Mouse (Mus musculus): ENCODE measurements around the gene Zfp169. TPM values are rescaled to one million over a fixed set of nuclear protein-coding genes. Genes with fewer than 3 reads are reported as not detected.

The Zfp169 gene
- polyA plus RNA-seq, 1 experiment from 2014 or later: 5.8 TPM

GRCm38 (mm10) chr13:48493183-48493582 lies 20.1 kb downstream of the Zfp169 start:
- Histone ChIP-seq H3K4me1 (ENCODE audit: control insufficient read depth, insufficient read depth, low read length) (peaks cover 9% of the 10 kb centered on the region), H3K4me3 (ENCODE audit: low read depth, low read length) (no peak overlapping the region), H3K9ac (ENCODE audit: low read depth, low read length) (no peak overlapping the region), H3K36me3 (ENCODE audit: control insufficient read depth, insufficient read depth, low read length) (peaks cover 47% of the 10 kb centered on the region), H3K27ac (ENCODE audit: low read length) (no peak overlapping the region), H3K27me3 (ENCODE audit: control insufficient read depth, insufficient read depth, low read depth, low read length) (no peaks in the 10 kb centered on the region), H3K9me3 (replicated peaks; ENCODE audit: control insufficient read depth, low read length, poor library complexity, severe bottlenecking) (peaks cover 3% of the 10 kb centered on the region; the same call in 1 of the 2 replicates), H3K4me2 (ENCODE audit: low read length) (no peak overlapping the region)
- 90% methylated on average over 4 of the region's 5 CpGs for WGBS
- ATAC-seq: no peak

GRCm38 (mm10) chr13:48490396-48491182 lies 22.7 kb downstream of the Zfp169 start:
- ATAC-seq: no peak
- peaks cover 50% of the 10 kb centered on the region for H3K36me3 ChIP-seq (ENCODE audit: control insufficient read depth, insufficient read depth, low read length)
- H3K9me3 ChIP-seq (replicated peaks; ENCODE audit: control insufficient read depth, low read length, poor library complexity, severe bottlenecking): peaks cover under 1% of the 10 kb centered on the region; the same call in 1 of the 2 replicates

GRCm38 (mm10) chr13:48483606-48484005 lies 29.6 kb downstream of the Zfp169 start:
- Histone ChIP-seq H3K9ac (ENCODE audit: low read depth, low read length) (no peak overlapping the region), H3K4me3 (ENCODE audit: low read depth, low read length) (no peak overlapping the region), H3K4me2 (ENCODE audit: low read length) (no peak overlapping the region), H3K27ac (ENCODE audit: low read length) (no peak overlapping the region), H3K36me3 (ENCODE audit: control insufficient read depth, insufficient read depth, low read length) (peaks cover 8% of the 10 kb centered on the region), H3K9me3 (replicated peaks; ENCODE audit: control insufficient read depth, low read length, poor library complexity, severe bottlenecking) (no peaks in the 10 kb centered on the region), H3K27me3 (ENCODE audit: control insufficient read depth, insufficient read depth, low read depth, low read length) (no peaks in the 10 kb centered on the region), H3K4me1 (ENCODE audit: control insufficient read depth, insufficient read depth, low read length) (no peaks in the 10 kb centered on the region)
- WGBS: 93% methylated on average over 4 of the region's 4 CpGs
- ATAC-seq: no peak

More at GRCm38 (mm10) chr13:48490396-48491182, 22.7 kb downstream of the Zfp169 start:
- Histone ChIP-seq H3K27ac (ENCODE audit: low read length) (no peak overlapping the region), H3K27me3 (ENCODE audit: control insufficient read depth, insufficient read depth, low read depth, low read length) (no peaks in the 10 kb centered on the region), H3K9ac (ENCODE audit: low read depth, low read length) (no peak overlapping the region), H3K4me1 (ENCODE audit: control insufficient read depth, insufficient read depth, low read length) (no peaks in the 10 kb centered on the region), H3K4me2 (ENCODE audit: low read length) (no peak overlapping the region), H3K4me3 (ENCODE audit: low read depth, low read length) (no peak overlapping the region)
- 90% methylated on average over 35 of the region's 35 CpGs for WGBS

- Histone ChIP-seq H3K27ac (ENCODE audit: low read length) (no peak overlapping the region), H3K27me3 (ENCODE audit: control insufficient read depth, insufficient read depth, low read depth, low read length) (no peaks in the 10 kb centered on the region), H3K4me3 (ENCODE audit: low read depth, low read length) (no peak overlapping the region), H3K4me2 (ENCODE audit: low read length) (no peak overlapping the region), H3K36me3 (ENCODE audit: control insufficient read depth, insufficient read depth, low read length) (no peaks in the 10 kb centered on the region), H3K9ac (ENCODE audit: low read depth, low read length) (no peak overlapping the region), H3K4me1 (ENCODE audit: control insufficient read depth, insufficient read depth, low read length) (peaks cover 16% of the 10 kb centered on the region), H3K9me3 (replicated peaks; ENCODE audit: control insufficient read depth, low read length, poor library complexity, severe bottlenecking) (no peaks in the 10 kb centered on the region)
- ATAC-seq: no peak
- WGBS: 60% methylated on average over 15 of the region's 15 CpGs
These were observed 44.5 kb downstream of the Zfp169 start for GRCm38 (mm10) chr13:48468656-48469180.

- Histone ChIP-seq H3K4me1 (ENCODE audit: control insufficient read depth, insufficient read depth, low read length) (peaks cover 16% of the 10 kb centered on the region), H3K4me2 (ENCODE audit: low read length) (peak overlapping the region; percentile 31; the same call in 1 of the 2 replicates), H3K36me3 (ENCODE audit: control insufficient read depth, insufficient read depth, low read length) (no peaks in the 10 kb centered on the region), H3K9me3 (replicated peaks; ENCODE audit: control insufficient read depth, low read length, poor library complexity, severe bottlenecking) (no peaks in the 10 kb centered on the region), H3K9ac (ENCODE audit: low read depth, low read length) (peak overlapping the region; percentile 6; the same call in 1 of the 2 replicates), H3K4me3 (ENCODE audit: low read depth, low read length) (no peak overlapping the region), H3K27ac (ENCODE audit: low read length) (peak overlapping the region; percentile 23; the same call in 1 of the 2 replicates), H3K27me3 (ENCODE audit: control insufficient read depth, insufficient read depth, low read depth, low read length) (no peaks in the 10 kb centered on the region)
- ATAC-seq: no peak
- WGBS: 22% methylated on average over 10 of the region's 10 CpGs
These were observed 47.1 kb downstream of the Zfp169 start for GRCm38 (mm10) chr13:48466186-48466585.

- H3K9ac ChIP-seq (ENCODE audit: low read depth, low read length): no peak overlapping the region
- H3K4me1 ChIP-seq (ENCODE audit: control insufficient read depth, insufficient read depth, low read length): peaks cover 16% of the 10 kb centered on the region
- WGBS: 10% methylated on average over 4 of the region's 4 CpGs
- H3K4me3 ChIP-seq (ENCODE audit: low read depth, low read length): no peak overlapping the region
- peak; percentile 75 for ATAC-seq
- peak overlapping the region; percentile 64; the same call in 1 of the 2 replicates for H3K27ac ChIP-seq (ENCODE audit: low read length)
- no peaks in the 10 kb centered on the region for H3K36me3 ChIP-seq (ENCODE audit: control insufficient read depth, insufficient read depth, low read length)
- no peak overlapping the region for H3K4me2 ChIP-seq (ENCODE audit: low read length)
- no peaks in the 10 kb centered on the region for H3K27me3 ChIP-seq (ENCODE audit: control insufficient read depth, insufficient read depth, low read depth, low read length)
- no peaks in the 10 kb centered on the region for H3K9me3 ChIP-seq (replicated peaks; ENCODE audit: control insufficient read depth, low read length, poor library complexity, severe bottlenecking)
These were observed 49.1 kb downstream of the Zfp169 start for GRCm38 (mm10) chr13:48464170-48464569.

GRCm38 (mm10) chr13:48459280-48459679 lies 54.0 kb downstream of the Zfp169 start:
- Histone ChIP-seq H3K9me3 (replicated peaks; ENCODE audit: control insufficient read depth, low read length, poor library complexity, severe bottlenecking) (no peaks in the 10 kb centered on the region), H3K4me3 (ENCODE audit: low read depth, low read length) (no peak overlapping the region), H3K27ac (ENCODE audit: low read length) (no peak overlapping the region), H3K4me2 (ENCODE audit: low read length) (no peak overlapping the region), H3K9ac (ENCODE audit: low read depth, low read length) (no peak overlapping the region), H3K36me3 (ENCODE audit: control insufficient read depth, insufficient read depth, low read length) (no peaks in the 10 kb centered on the region), H3K27me3 (ENCODE audit: control insufficient read depth, insufficient read depth, low read depth, low read length) (no peaks in the 10 kb centered on the region), H3K4me1 (ENCODE audit: control insufficient read depth, insufficient read depth, low read length) (0 out of 2 replicates have a peak, but pooled peaks cover 3% of the 10 kb centered on the region)
- ATAC-seq: no peak
- 88% methylated on average over 5 of the region's 5 CpGs for WGBS

- ATAC-seq: no peak
- Histone ChIP-seq H3K4me1 (ENCODE audit: control insufficient read depth, insufficient read depth, low read length) (peaks cover 5% of the 10 kb centered on the region; the same call in 1 of the 2 replicates), H3K27ac (ENCODE audit: low read length) (no peak overlapping the region), H3K36me3 (ENCODE audit: control insufficient read depth, insufficient read depth, low read length) (no peaks in the 10 kb centered on the region), H3K27me3 (ENCODE audit: control insufficient read depth, insufficient read depth, low read depth, low read length) (no peaks in the 10 kb centered on the region), H3K9me3 (replicated peaks; ENCODE audit: control insufficient read depth, low read length, poor library complexity, severe bottlenecking) (no peaks in the 10 kb centered on the region), H3K9ac (ENCODE audit: low read depth, low read length) (no peak overlapping the region), H3K4me2 (ENCODE audit: low read length) (no peak overlapping the region), H3K4me3 (ENCODE audit: low read depth, low read length) (no peak overlapping the region)
- 46% methylated on average over 4 of the region's 4 CpGs for WGBS
These were observed 65.1 kb downstream of the Zfp169 start for GRCm38 (mm10) chr13:48448119-48448518.

- ATAC-seq: peak; percentile 58; the same call in 1 of the 2 replicates
- 16% methylated on average over 8 of the region's 8 CpGs for WGBS
- 0 out of 2 replicates have a peak overlapping the region, but pooled peaks have one; percentile 4 for H3K9ac ChIP-seq (ENCODE audit: low read depth, low read length)
- H3K36me3 ChIP-seq (ENCODE audit: control insufficient read depth, insufficient read depth, low read length): no peaks in the 10 kb centered on the region
- H3K4me3 ChIP-seq (ENCODE audit: low read depth, low read length): no peak overlapping the region
- H3K27ac ChIP-seq (ENCODE audit: low read length): peak overlapping the region; percentile 39
- no peaks in the 10 kb centered on the region for H3K9me3 ChIP-seq (replicated peaks; ENCODE audit: control insufficient read depth, low read length, poor library complexity, severe bottlenecking)
- no peaks in the 10 kb centered on the region for H3K27me3 ChIP-seq (ENCODE audit: control insufficient read depth, insufficient read depth, low read depth, low read length)
- H3K4me2 ChIP-seq (ENCODE audit: low read length): no peak overlapping the region
- peaks cover 5% of the 10 kb centered on the region; the same call in 1 of the 2 replicates for H3K4me1 ChIP-seq (ENCODE audit: control insufficient read depth, insufficient read depth, low read length)
These were observed 69.3 kb downstream of the Zfp169 start for GRCm38 (mm10) chr13:48443996-48444395.

Measured in midbrain, embryonic 16.5 days (tissue).